Mouse (Mus musculus): ENCODE data around the gene Atxn7. TPM values are rescaled to one million over a fixed set of nuclear protein-coding genes. Genes with fewer than 3 reads are reported as not detected.
A peak's percentile ranks its signal among the peaks of the same experiment; 100 is the strongest.

The Atxn7 gene
- polyA plus RNA-seq, 2 experiments: 1.1 to 3.0 TPM

DNA sequence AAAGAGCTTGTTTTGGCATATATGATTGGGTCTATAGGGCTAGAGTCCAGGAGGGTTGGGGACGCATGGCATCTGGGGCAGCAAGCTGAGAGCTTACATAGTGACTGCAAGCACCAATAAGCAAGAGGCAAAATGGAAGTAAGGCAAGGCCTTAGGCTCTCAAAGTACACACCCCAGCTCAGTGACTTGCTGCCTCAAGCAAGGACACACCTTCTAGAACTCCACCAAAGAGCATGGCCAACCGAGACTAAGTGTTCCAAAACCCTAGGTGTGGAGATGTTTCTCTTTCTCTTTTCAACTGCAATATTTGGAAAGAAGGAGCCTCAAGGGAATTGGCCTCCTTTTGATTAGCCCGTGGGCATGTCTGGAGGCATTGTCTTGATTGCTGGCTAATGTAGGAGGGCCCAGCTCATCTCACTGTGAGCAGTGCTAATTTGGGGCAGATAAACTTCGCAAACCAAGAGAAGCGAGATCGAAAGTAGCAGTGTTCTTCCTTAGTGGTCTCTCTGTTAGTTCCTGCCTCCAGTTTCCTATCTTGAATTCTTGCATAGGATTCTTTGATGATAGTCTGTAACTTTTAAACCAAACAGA, 119.5 kb downstream of the Atxn7 start:
- Histone ChIP-seq H3K9ac (replicated peaks) (no peak overlapping the region), H3K4me2 (ENCODE audit: low read depth) (no peak overlapping the region), H3K4me3 (ENCODE audit: insufficient read depth in 1 of 2, low read depth in 2 of 2, low read length in 2 of 2) (no peak overlapping the region), H3K36me3 (replicated peaks; ENCODE audit: control insufficient read depth, insufficient read depth, low read depth) (no peaks in the 10 kb centered on the region), H3K27ac (no peak overlapping the region), H3K9me3 (ENCODE audit: control insufficient read depth, low read length) (no peaks in the 10 kb centered on the region), H3K4me1 (replicated peaks; ENCODE audit: control insufficient read depth in 2 of 2, insufficient read depth in 2 of 2, low read length in 1 of 2) (no peaks in the 10 kb centered on the region; a peak in 1 of 4 replicates), H3K27me3 (ENCODE audit: control insufficient read depth, insufficient read depth, low read length) (no peaks in the 10 kb centered on the region)
- DNase-seq (ENCODE audit: low read depth in 3 of 3, low spot score in 3 of 3) (no peak), ATAC-seq (ENCODE audit: insufficient read depth) (no peak)
- TF ChIP-seq CTCF (IDR thresholded peaks at IDR 0.05; ENCODE audit: low read depth) (no peak), EP300 (IDR thresholded peaks at IDR 0.05; ENCODE audit: low read depth) (no peak)
- WGBS (ENCODE audit: insufficient replicate concordance): 48% methylated on average over 6 of the region's 6 CpGs

- H3K4me2 ChIP-seq (ENCODE audit: low read depth): no peak overlapping the region
- ATAC-seq (ENCODE audit: insufficient read depth): no peak
- no peak overlapping the region for H3K27ac ChIP-seq
- H3K4me3 ChIP-seq (ENCODE audit: insufficient read depth in 1 of 2, low read depth in 2 of 2, low read length in 2 of 2): no peak overlapping the region
- H3K9ac ChIP-seq (replicated peaks): no peak overlapping the region
- 76% methylated on average over 8 of the region's 8 CpGs for WGBS (ENCODE audit: insufficient replicate concordance)
- H3K4me1 ChIP-seq (replicated peaks; ENCODE audit: control insufficient read depth in 2 of 2, insufficient read depth in 2 of 2, low read length in 1 of 2): peaks cover 17 to 19% of the 10 kb centered on the region in 2 experiments
- H3K27me3 ChIP-seq (ENCODE audit: control insufficient read depth, insufficient read depth, low read length): no peaks in the 10 kb centered on the region
- H3K36me3 ChIP-seq (replicated peaks; ENCODE audit: control insufficient read depth, insufficient read depth, low read depth): no peaks in the 10 kb centered on the region
- H3K9me3 ChIP-seq (ENCODE audit: control insufficient read depth, low read length): no peaks in the 10 kb centered on the region
- no peak for DNase-seq (ENCODE audit: low read depth in 3 of 3, low spot score in 3 of 3)
- TF ChIP-seq EP300 (IDR thresholded peaks at IDR 0.05; ENCODE audit: low read depth): no peak
These were observed 122.6 kb downstream of the Atxn7 start for GRCm38 (mm10) chr14:14083811-14084210.

DNA sequence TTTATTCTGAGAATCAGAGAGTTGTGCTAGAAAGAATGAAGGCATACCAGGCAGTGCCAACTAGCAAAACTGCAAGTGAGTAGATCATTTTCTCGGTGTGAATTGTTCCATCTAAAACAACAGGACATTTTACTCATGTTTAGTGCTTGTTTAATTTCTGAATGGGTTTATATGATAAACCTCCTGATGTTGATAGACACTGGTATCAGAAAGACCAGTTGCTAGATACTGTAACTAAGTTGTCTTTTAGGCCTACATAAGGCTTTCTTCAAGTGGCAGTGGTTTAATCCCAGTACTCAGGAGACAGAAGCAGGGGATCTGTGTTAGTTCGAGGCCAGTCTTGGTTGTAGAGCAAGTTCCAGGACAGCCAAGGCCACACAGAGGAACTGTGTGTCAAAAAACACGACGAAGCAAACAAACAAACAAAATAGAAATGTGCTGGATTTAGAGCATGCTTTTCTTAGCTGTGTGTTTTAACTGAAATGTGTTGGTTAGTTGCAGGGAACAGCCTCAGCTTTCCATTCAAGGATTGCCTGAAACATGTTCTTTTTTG, 125.5 kb downstream of the Atxn7 start:
- no peak for ATAC-seq (ENCODE audit: insufficient read depth)
- 42% methylated on average over 4 of the region's 4 CpGs for WGBS (ENCODE audit: insufficient replicate concordance)
- Histone ChIP-seq H3K4me3 (ENCODE audit: insufficient read depth in 1 of 2, low read depth in 2 of 2, low read length in 2 of 2) (no peak overlapping the region), H3K27me3 (ENCODE audit: control insufficient read depth, insufficient read depth, low read length) (no peaks in the 10 kb centered on the region), H3K36me3 (replicated peaks; ENCODE audit: control insufficient read depth, insufficient read depth, low read depth) (no peaks in the 10 kb centered on the region), H3K9me3 (ENCODE audit: control insufficient read depth, low read length) (no peaks in the 10 kb centered on the region), H3K27ac (no peak overlapping the region), H3K9ac (replicated peaks) (no peak overlapping the region), H3K4me2 (ENCODE audit: low read depth) (no peak overlapping the region), H3K4me1 (replicated peaks; ENCODE audit: control insufficient read depth in 2 of 2, insufficient read depth in 2 of 2, low read length in 1 of 2) (peaks cover 17 to 22% of the 10 kb centered on the region in 2 experiments)
- TF ChIP-seq EP300 (IDR thresholded peaks at IDR 0.05; ENCODE audit: low read depth) (0 out of 2 replicates have a peak, but pooled peaks have one; percentile 22), CTCF (IDR thresholded peaks at IDR 0.05; ENCODE audit: low read depth) (no peak)
- DNase-seq (ENCODE audit: low read depth in 3 of 3, low spot score in 3 of 3): no peak

DNA sequence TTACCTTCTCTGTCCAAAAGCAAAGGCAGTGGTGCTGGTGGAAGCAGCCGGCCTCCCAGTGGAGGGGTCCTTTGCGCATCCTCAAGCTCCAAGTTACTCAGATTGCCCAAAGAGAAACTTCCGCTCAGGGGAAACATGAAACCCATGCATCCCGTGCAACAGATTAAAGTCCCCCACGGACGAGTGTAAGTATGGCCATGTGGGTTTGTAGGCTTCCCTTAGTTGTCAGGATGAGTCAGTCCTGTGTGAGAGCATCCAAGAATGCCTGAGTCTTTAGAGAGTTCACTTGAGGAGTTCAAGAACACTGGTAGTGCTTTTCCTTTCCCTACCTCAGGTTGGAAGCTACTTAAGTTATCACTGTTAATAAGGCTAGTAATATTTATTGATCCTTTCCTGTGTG, 126.1 kb downstream of the Atxn7 start:
- no peak for DNase-seq (ENCODE audit: low read depth in 3 of 3, low spot score in 3 of 3)
- H3K4me3 ChIP-seq (ENCODE audit: insufficient read depth in 1 of 2, low read depth in 2 of 2, low read length in 2 of 2): no peak overlapping the region
- H3K9ac ChIP-seq (replicated peaks): no peak overlapping the region
- ATAC-seq (ENCODE audit: insufficient read depth): no peak
- H3K9me3 ChIP-seq (ENCODE audit: control insufficient read depth, low read length): no peaks in the 10 kb centered on the region
- no peak overlapping the region for H3K4me2 ChIP-seq (ENCODE audit: low read depth)
- no peak overlapping the region for H3K27ac ChIP-seq
- 54% methylated on average over 6 of the region's 6 CpGs for WGBS (ENCODE audit: insufficient replicate concordance)
- H3K36me3 ChIP-seq (replicated peaks; ENCODE audit: control insufficient read depth, insufficient read depth, low read depth): no peaks in the 10 kb centered on the region; the same call in 1 of the 2 replicates
- TF ChIP-seq CTCF (IDR thresholded peaks at IDR 0.05; ENCODE audit: low read depth) (no peak), EP300 (IDR thresholded peaks at IDR 0.05; ENCODE audit: low read depth) (no peak)
- no peaks in the 10 kb centered on the region for H3K27me3 ChIP-seq (ENCODE audit: control insufficient read depth, insufficient read depth, low read length)
- peaks cover 17 to 22% of the 10 kb centered on the region in 2 experiments for H3K4me1 ChIP-seq (replicated peaks; ENCODE audit: control insufficient read depth in 2 of 2, insufficient read depth in 2 of 2, low read length in 1 of 2)

DNA sequence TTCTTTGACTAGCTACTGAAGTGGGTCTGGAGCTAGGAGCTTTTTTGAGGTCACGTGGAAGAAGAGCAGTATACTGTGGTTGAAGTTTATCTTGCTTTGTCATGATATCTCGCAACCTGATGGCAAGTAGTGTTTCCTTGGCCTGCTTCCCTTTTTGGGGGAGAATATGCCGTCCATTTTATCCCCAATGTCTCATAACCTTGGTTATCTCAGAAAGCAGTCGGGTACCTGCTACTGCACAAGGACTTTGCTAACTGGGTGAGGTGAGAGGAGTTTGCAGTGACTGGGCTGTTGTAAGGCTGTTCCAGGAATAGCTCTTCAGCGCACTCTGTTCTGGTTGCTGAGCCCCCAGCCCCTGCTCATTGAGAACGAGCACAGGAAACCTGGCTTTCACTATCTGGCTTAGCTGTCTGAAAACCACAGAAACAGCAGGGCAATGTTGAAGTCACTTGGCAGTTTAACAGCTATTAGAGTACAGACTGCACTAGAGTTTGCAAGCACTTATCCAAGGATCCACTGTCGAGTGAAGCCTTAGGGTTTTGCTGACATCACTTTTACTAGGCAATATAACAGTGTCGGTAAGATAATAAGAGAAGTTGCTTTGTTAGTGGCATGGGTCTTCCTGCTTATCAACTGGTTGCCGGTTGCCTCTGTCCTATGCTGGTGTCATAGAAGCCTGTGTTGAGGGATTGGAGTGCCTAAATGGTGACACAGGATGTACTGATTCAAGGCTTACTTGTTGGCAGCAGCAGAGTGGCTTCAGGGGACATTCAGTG, 127.0 kb downstream of the Atxn7 start:
- Histone ChIP-seq H3K4me2 (ENCODE audit: low read depth) (peak overlapping the region; percentile 17), H3K9ac (replicated peaks) (no peak overlapping the region), H3K9me3 (ENCODE audit: control insufficient read depth, low read length) (no peaks in the 10 kb centered on the region), H3K4me3 (ENCODE audit: insufficient read depth in 1 of 2, low read depth in 2 of 2, low read length in 2 of 2) (no peak overlapping the region), H3K27ac (peak overlapping the region; percentile 37), H3K27me3 (ENCODE audit: control insufficient read depth, insufficient read depth, low read length) (no peaks in the 10 kb centered on the region), H3K4me1 (replicated peaks; ENCODE audit: control insufficient read depth in 2 of 2, insufficient read depth in 2 of 2, low read length in 1 of 2) (peaks cover 17 to 22% of the 10 kb centered on the region in 2 experiments), H3K36me3 (replicated peaks; ENCODE audit: control insufficient read depth, insufficient read depth, low read depth) (no peaks in the 10 kb centered on the region; the same call in 1 of the 2 replicates)
- WGBS (ENCODE audit: insufficient replicate concordance): 8% methylated on average over 9 of the region's 9 CpGs
- ATAC-seq (ENCODE audit: insufficient read depth): peak; percentile 80
- no peak for TF ChIP-seq CTCF (IDR thresholded peaks at IDR 0.05; ENCODE audit: low read depth)
- TF ChIP-seq EP300 (IDR thresholded peaks at IDR 0.05; ENCODE audit: low read depth): no peak
- peak in 1 of 3 experiments; percentile 37 for DNase-seq (ENCODE audit: low read depth in 3 of 3, low spot score in 3 of 3)
